Mouse (Mus musculus) heart, adult 2 months (tissue): Measurements from ENCODE around the gene Tmtc2. TPM values are rescaled to one million over a fixed set of nuclear protein-coding genes. Genes with fewer than 3 reads are reported as not detected.

Experiments
- DNase-seq, 2 experiments: peaks; one replicate each; pipeline ENCODE4 v3.0.0; 2021
- H3K27ac ChIP-seq: fragments of 200-600 bp; 2 replicates; pipeline ENCODE4 v1.8.1; 2022
- H3K27me3 ChIP-seq: fragments of 200-500 bp; 2 replicates; pipeline ENCODE4 v1.6.1; 2012; ENCODE audit warnings: mild to moderate bottlenecking, low read length, inconsistent platforms, mixed read lengths; ENCODE audit not compliant: control insufficient read depth, insufficient read depth
- H3K36me3 ChIP-seq: fragments of 200-500 bp; 2 replicates; pipeline ENCODE4 v1.6.1; 2012; ENCODE audit warnings: low read length, inconsistent platforms; ENCODE audit not compliant: control insufficient read depth, insufficient read depth
- H3K4me1 ChIP-seq: fragments of 200-500 bp; 2 replicates; pipeline ENCODE4 v1.6.1; 2011; ENCODE audit warnings: low read length; ENCODE audit not compliant: control insufficient read depth, insufficient read depth
- H3K4me3 ChIP-seq: fragments of 200-600 bp; 2 replicates; pipeline ENCODE4 v1.8.1; 2022
- H3K79me2 ChIP-seq: fragments of 200-500 bp; replicated peaks from 2 replicates; pipeline ENCODE4 v1.6.1; 2012; ENCODE audit warnings: mild to moderate bottlenecking, inconsistent platforms, low read length, moderate library complexity, mixed read lengths; ENCODE audit not compliant: control insufficient read depth, insufficient read depth
- H3K9ac ChIP-seq: fragments of 200-500 bp; 2 replicates; pipeline ENCODE4 v1.6.1; 2012; ENCODE audit warnings: low read depth, mild to moderate bottlenecking, control low read depth, inconsistent platforms, low read length, mixed read lengths
- CTCF ChIP-seq: fragments of 200-600 bp; IDR thresholded peaks from 2 replicates; pipeline ENCODE4 v1.8.1; 2022; ENCODE audit warnings: antibody characterized with exemption, mild to moderate bottlenecking, moderate library complexity
- EP300 ChIP-seq: fragments of 200-500 bp; IDR thresholded peaks from 2 replicates; pipeline ENCODE4 v1.6.1; 2011; ENCODE audit warnings: low read depth, low read length, control low read depth; ENCODE audit not compliant: insufficient read depth
- POLR2A ChIP-seq: fragments of 200-500 bp; IDR thresholded peaks from 2 replicates; pipeline ENCODE4 v1.6.1; 2011; ENCODE audit warnings: mild to moderate bottlenecking, low read depth, low read length, control low read depth; ENCODE audit not compliant: insufficient read depth
- WGBS: fragments of 180-500 bp; shearing (Covaris S2); methylation state at CpG from one replicate; pipeline ENCODE4 v1.1.7; 2018; 5-methylcytosine and 5-hydroxymethylcytosine counted together
- intact Hi-C: fragments of 180-260 bp; cut with DNase I; formaldehyde crosslinking; loops from one replicate; pipeline ENCODE4 v1.15.1; 2025
- polyA plus RNA-seq: library from polyadenylated mRNA; depleted of rRNA; stranded (reverse); fragments of >200 nt; gene quantifications from 2 replicates; pipeline ENCODE4 v1.2.3, GENCODE M21; 2012
- total RNA-seq, 2 experiments: library from RNA; stranded (reverse); gene quantifications; 2 replicates each; pipeline ENCODE4 v1.2.3; 2021

Tmtc2 gene
- total and polyA plus RNA-seq, 3 experiments, result 2.6 to 4.4 (median 4.4) TPM

DNA sequence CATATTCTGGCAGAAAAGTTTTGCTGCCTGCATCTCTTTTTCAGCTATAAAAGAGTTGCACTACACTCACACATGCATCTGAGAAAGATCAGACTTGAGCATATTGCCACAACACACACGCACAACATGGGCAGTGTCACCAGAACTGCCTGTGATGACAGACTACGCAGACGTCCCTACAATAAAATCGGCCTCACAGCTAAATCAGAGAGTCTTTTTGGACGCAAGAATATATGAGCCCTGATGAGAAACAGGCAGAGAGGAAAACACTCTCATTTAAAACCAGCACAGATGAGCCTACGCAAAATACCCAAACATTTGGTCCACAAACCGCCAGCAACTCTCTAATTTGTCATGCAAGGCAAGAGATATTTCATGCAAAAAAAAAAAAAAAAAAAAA, 146.6 kb downstream of the Tmtc2 start:
- H3K4me3 ChIP-seq, result no peak overlapping the region
- intact Hi-C loops, result no loop called here
- WGBS, result 88% methylated on average over 7 of the region's 7 CpGs

DNA sequence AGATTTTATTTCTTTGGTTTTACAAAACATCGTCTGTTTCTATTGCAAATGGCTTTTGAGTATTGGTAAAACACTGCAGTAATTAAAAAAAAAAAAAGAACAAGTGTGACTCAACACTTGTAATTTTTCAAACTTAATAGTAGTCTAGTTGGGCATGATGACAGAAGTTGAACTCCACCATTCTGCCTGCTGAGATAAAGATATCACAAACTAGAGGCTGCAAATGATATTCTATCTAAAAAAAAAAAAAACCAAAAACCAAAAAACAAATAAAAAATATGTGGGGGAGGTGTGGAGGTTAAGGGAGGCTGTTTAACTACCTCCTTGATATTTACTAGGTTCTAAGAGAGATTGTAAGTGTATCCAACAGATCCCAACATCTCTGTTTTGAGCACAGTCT, 149.2 kb downstream of the Tmtc2 start:
- TF ChIP-seq CTCF (no peak), POLR2A (no peak), EP300 (no peak)
- H3K27me3 ChIP-seq, result no peaks in the 10 kb centered on the region
- no peak overlapping the region for H3K27ac ChIP-seq
- intact Hi-C loops, result no loop called here
- no peaks in the 10 kb centered on the region for H3K4me1 ChIP-seq
- no peaks in the 10 kb centered on the region for H3K36me3 ChIP-seq
- no peak overlapping the region for H3K4me3 ChIP-seq
- DNase-seq, result no peak
- H3K9ac ChIP-seq, result no peak overlapping the region
- WGBS, result 93% methylated on average over 1 of the region's 1 CpGs
- H3K79me2 ChIP-seq, result no peaks in the 10 kb centered on the region

More for the DNA sequence above, 146.6 kb downstream of the Tmtc2 start:
- Histone ChIP-seq H3K79me2 (no peaks in the 10 kb centered on the region), H3K36me3 (no peaks in the 10 kb centered on the region), H3K4me1 (no peaks in the 10 kb centered on the region), H3K9ac (no peak overlapping the region), H3K27me3 (no peaks in the 10 kb centered on the region), H3K27ac (no peak overlapping the region)
- no peak for DNase-seq
- TF ChIP-seq CTCF, result no peak
- TF ChIP-seq EP300, result no peak
- TF ChIP-seq POLR2A, result no peak

DNA sequence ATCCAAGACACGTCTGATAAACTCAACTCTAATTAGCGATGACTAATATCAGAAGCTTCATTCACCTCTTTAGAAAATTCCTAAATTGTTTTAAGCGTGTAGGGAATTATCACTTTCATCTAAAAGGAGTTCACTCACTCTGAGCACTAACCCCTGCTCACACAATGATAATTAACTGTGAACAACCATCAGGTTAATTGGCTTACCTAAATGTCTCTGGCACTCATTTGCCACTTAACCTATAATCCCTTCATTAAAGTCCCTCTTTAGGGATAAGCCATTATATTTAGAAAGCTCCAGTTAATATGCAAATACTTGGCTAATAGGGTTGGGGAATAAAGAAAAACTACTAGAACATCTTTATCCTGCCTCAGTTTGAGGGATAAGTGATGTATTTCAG, 151.1 kb downstream of the Tmtc2 start:
- Histone ChIP-seq H3K79me2 (no peaks in the 10 kb centered on the region), H3K36me3 (no peaks in the 10 kb centered on the region), H3K27ac (no peak overlapping the region), H3K4me1 (no peaks in the 10 kb centered on the region), H3K4me3 (no peak overlapping the region), H3K27me3 (no peaks in the 10 kb centered on the region), H3K9ac (no peak overlapping the region)
- no peak for DNase-seq
- WGBS, result 85% methylated on average over 3 of the region's 3 CpGs
- intact Hi-C loops, result no loop called here
- TF ChIP-seq CTCF (no peak), POLR2A (no peak), EP300 (no peak)

DNA sequence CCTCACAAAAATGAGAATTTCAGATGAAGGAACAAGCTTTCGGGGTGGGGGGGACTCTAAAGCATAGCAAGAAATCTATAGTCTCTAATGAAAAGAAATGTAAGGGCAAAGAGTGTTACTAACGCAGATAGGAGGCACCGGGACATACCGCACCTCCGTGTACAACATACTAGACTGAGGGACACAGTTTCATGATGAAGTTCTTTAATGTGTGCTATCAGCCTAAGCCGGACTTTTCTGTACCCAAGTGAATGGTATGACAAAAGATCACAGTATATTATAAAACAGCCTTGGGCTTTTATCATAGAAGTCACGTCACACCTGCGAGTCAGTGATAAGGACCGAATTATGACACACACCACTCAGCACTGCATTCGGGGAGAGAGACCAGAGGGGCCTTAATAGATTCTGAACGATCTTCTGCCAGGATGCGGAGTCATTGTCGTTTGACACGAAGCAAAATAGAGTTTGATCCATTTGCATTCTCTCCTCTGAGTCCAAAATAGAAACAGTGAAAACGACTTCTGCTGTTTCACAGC, 156.3 kb downstream of the Tmtc2 start:
- intact Hi-C loops, result no loop called here
- TF ChIP-seq CTCF (no peak), EP300 (no peak), POLR2A (no peak)
- H3K9ac ChIP-seq, result no peak overlapping the region

DNA sequence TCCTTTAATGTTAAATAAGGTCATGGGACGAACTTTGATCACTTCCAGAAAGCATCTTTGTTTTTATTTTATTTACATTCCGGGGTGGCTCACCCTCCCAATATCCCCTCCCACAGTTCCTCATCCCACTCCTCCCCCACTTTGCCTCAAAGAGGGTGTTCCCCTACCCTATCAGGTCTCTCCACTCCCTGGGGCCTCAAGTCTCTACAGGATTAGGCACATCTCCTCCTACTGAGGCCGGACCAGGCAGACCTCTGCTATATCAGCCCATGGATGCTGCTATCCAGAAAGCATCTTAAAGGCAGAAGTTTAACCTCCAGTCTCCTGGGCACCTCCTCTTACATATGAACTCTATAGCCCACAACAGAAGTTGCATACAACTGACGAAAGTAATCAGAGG, 157.7 kb downstream of the Tmtc2 start:
- intact Hi-C loops, result no loop called here
- H3K4me3 ChIP-seq, result no peak overlapping the region
- no peak overlapping the region for H3K27ac ChIP-seq
- 86% methylated on average over 4 of the region's 4 CpGs for WGBS
- no peak for TF ChIP-seq EP300
- TF ChIP-seq CTCF, result no peak
- no peaks in the 10 kb centered on the region for H3K4me1 ChIP-seq
- DNase-seq, result no peak
- H3K36me3 ChIP-seq, result no peaks in the 10 kb centered on the region
- H3K27me3 ChIP-seq, result no peaks in the 10 kb centered on the region
- H3K79me2 ChIP-seq, result no peaks in the 10 kb centered on the region
- no peak overlapping the region for H3K9ac ChIP-seq

More for the DNA sequence above, 156.3 kb downstream of the Tmtc2 start:
- H3K4me1 ChIP-seq, result no peaks in the 10 kb centered on the region
- no peak overlapping the region for H3K4me3 ChIP-seq
- H3K27me3 ChIP-seq, result no peaks in the 10 kb centered on the region
- no peak for DNase-seq
- WGBS, result 59% methylated on average over 15 of the region's 15 CpGs
- H3K36me3 ChIP-seq, result no peaks in the 10 kb centered on the region
- no peaks in the 10 kb centered on the region for H3K79me2 ChIP-seq
- no peak overlapping the region for H3K27ac ChIP-seq

DNA sequence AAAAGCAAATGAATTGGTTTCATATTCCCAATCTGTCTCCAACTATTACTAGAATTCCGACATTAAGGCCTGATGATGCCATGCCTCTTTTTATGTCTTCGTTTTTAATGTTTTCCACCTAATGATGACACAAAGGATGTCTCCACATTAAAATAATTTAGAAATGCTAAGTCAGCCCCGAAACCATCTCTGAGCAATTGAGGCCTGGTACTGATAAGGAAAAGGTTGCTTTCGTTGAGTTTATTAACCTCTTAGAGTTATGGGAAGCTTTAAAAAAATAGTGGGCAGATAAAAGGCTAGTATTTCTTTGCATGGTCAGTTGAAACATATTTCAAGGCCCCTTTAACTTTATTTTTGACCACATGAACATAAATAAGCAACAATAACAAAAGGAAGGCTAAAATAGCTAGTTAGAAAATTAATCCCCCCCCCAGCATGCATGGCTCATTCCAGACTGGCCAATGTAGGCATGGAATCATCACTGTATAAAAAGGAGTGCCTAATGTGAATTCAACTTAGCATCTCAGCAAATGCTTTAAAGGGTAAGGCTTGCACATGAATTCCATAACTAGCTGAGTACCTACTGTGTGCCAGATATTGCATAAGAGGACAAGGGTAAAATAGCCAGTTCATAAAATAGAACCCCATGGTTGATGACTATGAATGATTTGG, 168.3 kb downstream of the Tmtc2 start:
- intact Hi-C loops, result no loop called here

More for the DNA sequence above, 168.3 kb downstream of the Tmtc2 start:
- Histone ChIP-seq H3K4me3 (no peak overlapping the region), H3K79me2 (no peaks in the 10 kb centered on the region), H3K36me3 (peaks cover 3% of the 10 kb centered on the region), H3K27ac (no peak overlapping the region), H3K27me3 (no peaks in the 10 kb centered on the region), H3K4me1 (no peaks in the 10 kb centered on the region), H3K9ac (no peak overlapping the region)
- TF ChIP-seq POLR2A, result no peak
- no peak for TF ChIP-seq EP300
- no peak for TF ChIP-seq CTCF
- WGBS, result 87% methylated on average over 4 of the region's 4 CpGs
- no peak for DNase-seq
